In genomic region chr5:66259000-66259399, GRCm38 (mm10) we compare ENCODE assay signal across 13 mouse cellular contexts. TPM values are rescaled to one million over a fixed set of nuclear protein-coding genes. Genes with fewer than 3 reads are reported as not detected.
DNase-seq lines count a peak whose midpoint lies in the region; ATAC-seq and TF ChIP-seq lines count a peak whose summit lies in the region.
"Had no signal": no experiment of that assay in that cellular context is flagged by ENCODE, and none has a peak within 500 bp of the region (broad histone marks: within the 10 kb centered on the region; RNA-seq: fewer than 3 reads in every experiment).

No protein-coding gene starts in this region.

- dilution Hi-C loops in CH12.LX (cut with MboI; ENCODE audit: extremely low pct_ligation_motif_present, extremely low pct_unique_long_range_greater_than_20kb, low sequenced_read_pairs) = no loop called here

- WGBS in heart, embryonic 14.5 days = 64% methylated on average over 2 of the region's 2 CpGs
- 76% methylated on average over 2 of the region's 2 CpGs for WGBS in midbrain, embryonic 10.5 days

- H3K4me3 ChIP-seq in heart, embryonic 14.5 days (ENCODE audit: control insufficient read depth in 1 of 2, insufficient read depth in 1 of 2, low read depth in 1 of 2, low read length in 2 of 2) = no peak overlapping the region
- no peak overlapping the region for H3K4me3 ChIP-seq in CH12.LX (replicated peaks in 1 of 3; ENCODE audit: low read depth in 2 of 3, low read length in 2 of 3, poor library complexity in 1 of 3)
- H3K4me3 ChIP-seq in midbrain, embryonic 10.5 days = no peak overlapping the region

- intact Hi-C loops in heart, postnatal 25 days (cut with DNase I) = no loop called here

- H3K36me3 ChIP-seq in heart, embryonic 14.5 days (ENCODE audit: control insufficient read depth, insufficient read depth, low read length) = no peaks in the 10 kb centered on the region
- no peaks in the 10 kb centered on the region for H3K36me3 ChIP-seq in CH12.LX (replicated peaks in 1 of 2; ENCODE audit: control insufficient read depth in 1 of 2, insufficient read depth in 1 of 2, low read length in 1 of 2)
- H3K36me3 ChIP-seq in midbrain, embryonic 10.5 days = no peaks in the 10 kb centered on the region
- H3K36me3 ChIP-seq: embryonic facial prominence, embryonic 10.5 days; hindbrain, embryonic 12.5 days; intestine, embryonic 15.5 days had no signal

- DNase-seq in adrenal gland, postnatal 14 days = peak; percentile 18
- DNase-seq in adrenal gland, adult 18-20 months (ENCODE audit: low spot score in 2 of 2) = no peak
- no peak for DNase-seq in heart, postnatal 25 days (ENCODE audit: low spot score)
- DNase-seq in CH12.LX (ENCODE audit: extremely low read depth) = no peak
- DNase-seq in midbrain, embryonic 10.5 days (ENCODE audit: low spot score) = no peak
- no peak for DNase-seq in cerebellum, adult 8-10 months

- no peak for TF ChIP-seq EP300 in CH12.LX (IDR thresholded peaks at IDR 0.05; ENCODE audit: low read length)

- 0 out of 4 replicates have a peak, but pooled peaks cover 0 to 2% of the 10 kb centered on the region in 2 experiments for H3K4me1 ChIP-seq in heart, embryonic 14.5 days (ENCODE audit: control insufficient read depth in 2 of 2, insufficient read depth in 2 of 2, low read length in 2 of 2)
- no peaks in the 10 kb centered on the region; a peak in 1 of 4 replicates for H3K4me1 ChIP-seq in CH12.LX (ENCODE audit: control insufficient read depth in 1 of 2, insufficient read depth in 2 of 2)
- peaks cover 15% of the 10 kb centered on the region for H3K4me1 ChIP-seq in midbrain, embryonic 10.5 days

- H3K9me3 ChIP-seq in heart, embryonic 14.5 days (ENCODE audit: control insufficient read depth, low read length) = no peaks in the 10 kb centered on the region
- no peaks in the 10 kb centered on the region for H3K9me3 ChIP-seq in CH12.LX (replicated peaks; ENCODE audit: low read length)
- no peaks in the 10 kb centered on the region for H3K9me3 ChIP-seq in midbrain, embryonic 10.5 days (replicated peaks)
- H3K9me3 ChIP-seq: embryonic facial prominence, embryonic 10.5 days; forebrain, embryonic 13.5 days; hindbrain, embryonic 12.5 days; intestine, embryonic 15.5 days had no signal

- in situ Hi-C loops in CH12.LX (cut with MboI; ENCODE audit: low pct_ligation_motif_present, low pct_unique_long_range_greater_than_20kb, low sequenced_read_pairs) = no loop called here

- H3K9ac ChIP-seq in heart, embryonic 14.5 days (ENCODE audit: low read length) = no peak overlapping the region
- no peak overlapping the region for H3K9ac ChIP-seq in CH12.LX (ENCODE audit: insufficient read depth, low read depth)

- H3K27me3 ChIP-seq in heart, embryonic 14.5 days (ENCODE audit: control insufficient read depth, insufficient read depth, low read length) = 0 out of 2 replicates have a peak, but pooled peaks cover 3% of the 10 kb centered on the region
- no peaks in the 10 kb centered on the region for H3K27me3 ChIP-seq in CH12.LX (replicated peaks)
- H3K27me3 ChIP-seq in midbrain, embryonic 10.5 days (ENCODE audit: low read depth, poor library complexity, severe bottlenecking) = peaks cover 21% of the 10 kb centered on the region
- H3K27me3 ChIP-seq: forebrain, embryonic 13.5 days; hindbrain, embryonic 12.5 days; intestine, embryonic 15.5 days had no signal

- no peak for TF ChIP-seq RAD21 in CH12.LX (IDR thresholded peaks at IDR 0.05; ENCODE audit: low read depth, low read length)

- peak overlapping the region; percentile 91; the same call in 1 of the 2 replicates for H3K4me2 ChIP-seq in heart, embryonic 14.5 days (ENCODE audit: low read length)
- peak overlapping the region; percentile 26; the same call in 1 of the 2 replicates for H3K4me2 ChIP-seq in CH12.LX (ENCODE audit: insufficient read depth, low read depth, poor library complexity, severe bottlenecking)

- no peak for TF ChIP-seq CTCF in CH12.LX (conservative IDR thresholded peaks at IDR 0.05 in 1 of 2, IDR thresholded peaks at IDR 0.05 in 1 of 2; ENCODE audit: low read depth in 2 of 2, low read length in 2 of 2)

- H3K79me2 ChIP-seq in CH12.LX (replicated peaks; ENCODE audit: control insufficient read depth, extremely low read depth, insufficient read depth, poor library complexity, severe bottlenecking) = no peaks in the 10 kb centered on the region

- H3K27ac ChIP-seq in heart, embryonic 14.5 days (replicated peaks in 1 of 2; ENCODE audit: control insufficient read depth in 1 of 2, insufficient read depth in 1 of 2, low read depth in 2 of 2, low read length in 2 of 2) = no peak overlapping the region
- no peak overlapping the region for H3K27ac ChIP-seq in CH12.LX (ENCODE audit: insufficient read depth, low read depth)
- H3K27ac ChIP-seq in midbrain, embryonic 10.5 days (replicated peaks) = no peak overlapping the region
- H3K27ac ChIP-seq: hindbrain, embryonic 12.5 days; intestine, embryonic 15.5 days had no signal

- no peak for ATAC-seq in heart, embryonic 14.5 days (ENCODE audit: insufficient number of reproducible peaks, insufficient read depth, low FRiP score, low read depth)

- TF ChIP-seq POLR2A in CH12.LX (IDR thresholded peaks at IDR 0.05; ENCODE audit: low read depth, low read length) = no peak

TF ChIP-seq in CH12.LX, 34 proteins besides CTCF, POLR2A, EP300 and RAD21:
- TF ChIP-seq CHD1 (IDR thresholded peaks at IDR 0.05; ENCODE audit: low read depth, low read length) (no peak), ZMIZ1 (IDR thresholded peaks at IDR 0.05; ENCODE audit: low read depth, low read length) (no peak)

RNA-seq across cellular contexts. Expression of gene Nsun7, which starts 0.7 kb away (rescaled TPM):
- total RNA-seq in adrenal gland, postnatal 14 days (2021) = 0.48 and 1.2 TPM in 2 replicates
- total RNA-seq in adrenal gland, adult 18-20 months (2021) = under 1 TPM; 0.50 to 0.77 TPM
- polyA plus RNA-seq in heart, embryonic 14.5 days (2014; fragmentation: Nextera tagmentation; extraction: Ambion mirVana) = 0.11 and 0.24 TPM in 2 replicates
- not detected for total RNA-seq in heart, postnatal 25 days (2021)
- 0.04 and 0.13 TPM in 2 replicates for total RNA-seq in CH12.LX (2012; rRNA removed)
- total RNA-seq in CH12.LX (2014; rRNA removed) = not detected in 2 replicates
- polyA plus RNA-seq in CH12.LX (2012; ENCODE audit: insufficient read length, low read depth) = 0.15 TPM in 1 of 2 replicates, not detected in the other
- 0.26 and 0.57 TPM in 2 replicates for polyA plus RNA-seq in midbrain, embryonic 10.5 days (2016; fragmentation: Nextera tagmentation; extraction: Ambion mirVana)
- total RNA-seq: gastrocnemius, postnatal 25 days; granulocyte monocyte progenitor cell, adult 5-6 weeks had no signal
